Mouse (Mus musculus) naive thymus-derived CD4-positive, alpha-beta T cell, adult 2 months (primary cell): ENCODE measurements around the gene Rbfox3.
A peak's percentile ranks its signal among the peaks of the same experiment; 100 is the strongest.

Experiments used
- DNase-seq: peaks from one replicate; pipeline ENCODE4 v3.0.0-alpha.2; 2011; ENCODE audit warnings: low read depth

Rbfox3 gene

DNA sequence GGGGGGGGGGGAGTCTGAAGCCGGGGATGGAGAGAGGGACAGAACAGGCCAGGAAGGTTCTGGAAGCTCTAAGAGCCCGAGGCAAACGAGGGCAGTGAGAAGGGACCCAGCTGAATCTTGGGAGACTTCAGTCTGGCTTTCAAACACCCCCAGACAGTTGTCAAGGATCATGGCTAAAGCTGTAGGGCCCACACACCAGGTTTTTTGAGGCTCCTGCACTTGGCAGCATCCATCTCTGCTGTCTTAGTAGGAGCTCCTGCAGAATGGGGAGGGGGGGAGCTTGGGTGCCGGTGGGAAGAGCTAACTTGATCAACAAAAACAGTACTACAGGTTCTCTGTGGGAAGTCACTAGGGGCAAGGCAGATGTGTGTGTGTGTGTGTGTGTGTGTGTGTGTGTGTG lies 358.9 kb downstream of the Rbfox3 start:
- no peak for DNase-seq

DNA sequence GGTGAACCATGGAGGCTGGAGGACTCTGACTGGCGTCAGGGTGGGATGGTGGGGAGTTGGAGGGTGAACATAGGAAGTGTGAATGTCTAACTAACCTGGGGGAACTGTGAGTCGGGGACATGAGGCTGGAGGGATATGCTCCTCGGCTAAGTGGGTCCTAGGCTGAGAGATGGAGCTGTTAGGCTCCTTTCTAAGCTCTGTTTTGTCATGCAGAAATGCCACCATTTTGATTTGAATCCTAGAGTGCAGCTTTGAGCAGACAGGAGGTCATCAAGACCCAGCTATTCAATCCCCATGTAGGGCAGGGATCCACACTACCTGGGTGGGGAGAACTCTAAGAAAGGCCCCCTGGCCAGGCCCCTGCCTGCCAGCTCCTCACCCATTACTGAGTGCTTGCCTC lies 359.7 kb downstream of the Rbfox3 start:
- DNase-seq = no peak

- no peak for DNase-seq
Measured at GRCm38 (mm10) chr11:118550773-118551520, 360.4 kb downstream of the Rbfox3 start.

- no peak for DNase-seq
Measured at GRCm38 (mm10) chr11:118548242-118548641, 363.2 kb downstream of the Rbfox3 start.

DNA sequence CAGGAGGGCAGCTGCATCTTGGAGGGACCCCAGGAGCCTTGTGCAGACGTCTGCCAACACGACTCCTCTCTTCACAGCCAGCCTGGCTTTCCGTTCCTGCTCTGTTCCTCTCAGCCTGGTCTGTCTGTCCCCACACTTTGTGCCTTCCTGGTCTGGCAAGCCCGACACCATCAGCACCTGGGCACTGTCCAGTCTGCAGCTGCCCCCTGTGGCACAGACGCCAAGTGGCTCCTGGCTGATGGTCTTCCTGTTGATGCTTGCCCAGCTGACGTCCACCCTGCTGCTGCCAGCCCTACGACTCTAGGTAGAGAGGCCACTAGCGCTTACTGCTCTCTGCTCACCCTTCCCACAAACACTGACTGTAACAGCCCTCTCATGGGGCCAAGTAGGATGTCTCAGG lies 365.1 kb downstream of the Rbfox3 start:
- no peak for DNase-seq

DNA sequence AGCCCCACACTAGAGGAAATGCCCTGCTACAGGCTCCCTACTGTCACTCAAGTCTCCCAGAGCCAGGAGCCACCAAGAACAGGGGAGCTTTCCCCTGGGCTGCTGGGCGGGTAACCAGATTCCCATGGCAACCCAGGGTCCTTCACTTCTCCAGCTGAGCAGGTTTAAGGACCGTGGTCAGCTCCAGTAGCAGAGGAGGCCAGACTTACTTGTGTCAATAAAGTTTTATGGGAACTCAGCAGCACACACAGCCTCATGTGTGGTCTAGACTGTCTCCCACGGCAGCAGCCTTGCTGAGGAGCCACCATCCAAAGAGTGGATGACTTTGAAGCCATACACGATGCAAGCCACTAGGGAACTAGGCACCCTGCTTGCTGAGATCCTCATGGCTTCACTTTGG lies 365.7 kb downstream of the Rbfox3 start:
- DNase-seq = no peak

DNA sequence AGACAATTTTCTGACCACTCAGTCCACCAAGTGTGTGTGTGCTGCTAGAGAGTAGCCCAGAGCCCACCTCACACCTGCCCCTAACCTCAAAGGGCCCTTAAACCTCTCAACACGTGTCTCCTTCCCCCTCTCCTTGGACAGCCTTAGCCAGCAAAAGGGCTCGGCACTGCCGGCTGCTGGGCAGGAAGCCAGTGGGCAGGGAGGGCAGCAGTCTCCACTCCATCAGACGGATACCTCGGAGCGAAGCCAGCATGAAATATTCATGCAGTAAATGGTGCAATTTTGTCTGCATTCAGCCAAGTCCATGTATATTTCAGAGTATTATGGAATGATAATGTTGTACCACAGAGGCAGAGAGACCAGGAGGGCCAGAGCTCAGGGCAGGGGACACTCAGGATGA lies 366.8 kb downstream of the Rbfox3 start:
- no peak for DNase-seq

GRCm38 (mm10) chr11:118542906-118543305 lies 368.5 kb downstream of the Rbfox3 start:
- DNase-seq = no peak

GRCm38 (mm10) chr11:118540411-118541026 lies 370.9 kb downstream of the Rbfox3 start:
- no peak for DNase-seq

DNA sequence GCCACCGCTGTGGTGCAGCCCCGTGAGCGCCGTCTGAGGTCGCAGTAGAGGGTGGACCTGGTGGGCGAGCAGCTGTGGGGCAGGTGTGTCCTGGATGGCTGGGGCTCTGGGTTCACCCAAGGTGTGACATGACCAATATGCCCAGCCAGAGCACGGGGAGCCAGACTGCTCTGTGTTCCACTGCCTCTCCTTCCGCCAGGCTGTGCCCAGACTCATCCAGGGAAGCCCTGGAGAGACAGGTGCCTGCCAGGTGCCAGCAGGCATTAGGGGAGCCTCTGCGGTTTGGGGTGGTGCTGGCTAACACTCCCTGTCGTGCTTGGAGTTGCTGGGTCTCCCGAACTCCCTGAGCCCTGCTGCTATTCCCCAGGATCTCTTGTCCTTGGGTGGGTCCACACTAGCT lies 373.4 kb downstream of the Rbfox3 start:
- DNase-seq = no peak

GRCm38 (mm10) chr11:118534382-118535092 lies 376.9 kb downstream of the Rbfox3 start:
- DNase-seq = no peak

- DNase-seq = no peak
Measured at GRCm38 (mm10) chr11:118530313-118530712, 381.1 kb downstream of the Rbfox3 start.

DNA sequence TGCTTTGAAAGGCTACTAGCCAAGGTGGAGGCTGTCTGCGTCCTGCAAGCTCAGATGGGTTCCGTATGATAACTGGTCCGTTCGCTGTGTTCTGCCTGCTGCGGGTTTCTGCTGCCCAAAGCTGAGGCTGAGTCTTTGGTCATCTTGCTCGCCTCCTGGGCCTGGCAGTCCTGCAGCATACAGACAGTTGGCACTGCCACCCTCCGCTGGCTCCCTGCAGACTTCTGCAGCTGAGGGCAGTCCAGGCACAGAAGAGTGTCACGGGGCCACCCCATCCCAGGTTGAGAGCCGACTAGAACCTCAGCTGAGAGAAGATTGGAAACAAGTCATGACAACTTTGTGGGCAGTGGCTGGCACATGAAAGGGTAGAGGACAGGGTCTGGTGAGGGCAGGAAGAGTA lies 382.6 kb downstream of the Rbfox3 start:
- no peak for DNase-seq

DNA sequence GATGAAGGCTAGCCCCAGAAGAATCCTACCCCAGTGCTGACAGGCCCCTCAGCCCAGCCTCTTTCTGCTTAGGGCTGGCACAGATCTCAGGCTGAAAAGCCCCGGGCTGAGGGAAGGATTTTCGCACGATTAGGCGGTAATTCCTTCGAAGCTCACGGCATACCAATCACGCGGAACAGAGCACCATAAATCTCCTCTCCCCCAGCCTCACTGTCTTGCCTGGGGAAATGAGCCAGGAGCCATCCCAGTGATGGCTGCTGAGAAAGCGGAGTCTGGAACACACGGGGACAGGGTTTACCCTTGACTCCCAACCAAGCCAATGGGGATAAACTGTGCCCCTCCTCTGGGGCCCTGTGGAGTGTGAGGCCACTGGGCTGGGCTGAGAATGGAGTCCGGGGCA lies 386.3 kb downstream of the Rbfox3 start:
- DNase-seq = no peak

DNA sequence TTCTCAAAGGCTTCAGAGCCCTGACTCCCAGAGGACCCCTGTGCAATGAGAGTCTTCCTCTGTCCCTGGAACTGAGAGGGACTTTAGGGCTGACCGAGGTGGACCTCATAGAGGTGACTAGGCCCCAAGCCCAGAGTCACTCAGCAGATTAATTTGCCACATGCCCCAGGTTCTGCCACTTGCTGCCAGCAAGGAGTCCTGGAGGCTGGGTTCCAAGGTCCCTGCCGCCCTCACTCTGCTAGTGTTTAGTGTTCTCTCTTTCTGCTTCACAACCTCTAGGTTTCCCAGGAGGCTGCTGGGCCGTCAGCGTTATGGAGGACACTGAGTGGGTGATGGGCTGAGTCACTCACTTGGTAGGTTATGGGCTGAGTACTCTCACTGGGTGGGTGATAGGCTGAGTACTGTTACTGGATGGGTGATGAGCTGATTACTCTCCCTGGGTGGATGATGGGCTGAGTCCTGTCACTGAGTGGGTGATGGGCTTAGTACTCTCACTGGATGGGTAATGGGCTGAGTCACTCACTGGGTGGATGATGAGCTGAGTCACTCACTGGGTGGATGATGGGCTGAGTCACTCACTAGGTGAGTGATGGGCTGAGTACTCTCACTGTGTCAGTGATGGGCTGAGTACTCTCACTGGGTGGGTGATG lies 387.8 kb downstream of the Rbfox3 start:
- DNase-seq = no peak

- DNase-seq = no peak
Measured at GRCm38 (mm10) chr11:118520932-118521331, 390.5 kb downstream of the Rbfox3 start.

DNA sequence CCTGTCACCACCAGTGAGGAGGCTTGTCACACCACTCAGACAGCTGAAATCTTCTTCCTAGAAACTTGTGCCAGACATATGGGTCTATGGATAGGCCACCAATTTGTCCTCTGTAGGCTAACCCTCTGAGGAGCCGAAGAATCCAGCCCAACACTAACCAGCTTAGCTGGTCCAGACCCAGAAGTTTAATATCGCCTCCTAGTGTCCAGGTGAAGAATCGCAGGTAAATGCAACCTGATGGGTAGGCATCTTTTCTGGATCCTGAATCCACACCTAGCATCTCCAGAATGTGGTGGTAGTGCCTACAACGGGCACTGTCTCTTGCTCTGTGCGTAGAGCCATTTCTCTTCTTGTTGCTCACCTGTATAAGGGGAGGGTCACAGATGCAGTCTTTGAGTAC lies 391.1 kb downstream of the Rbfox3 start:
- peak; percentile 48 for DNase-seq

- no peak for DNase-seq
Measured at GRCm38 (mm10) chr11:118518743-118519142, 392.7 kb downstream of the Rbfox3 start.

GRCm38 (mm10) chr11:118517924-118518323 lies 393.5 kb downstream of the Rbfox3 start:
- no peak for DNase-seq

- DNase-seq = no peak
Measured at GRCm38 (mm10) chr11:118512257-118512910, 399.0 kb downstream of the Rbfox3 start.

DNA sequence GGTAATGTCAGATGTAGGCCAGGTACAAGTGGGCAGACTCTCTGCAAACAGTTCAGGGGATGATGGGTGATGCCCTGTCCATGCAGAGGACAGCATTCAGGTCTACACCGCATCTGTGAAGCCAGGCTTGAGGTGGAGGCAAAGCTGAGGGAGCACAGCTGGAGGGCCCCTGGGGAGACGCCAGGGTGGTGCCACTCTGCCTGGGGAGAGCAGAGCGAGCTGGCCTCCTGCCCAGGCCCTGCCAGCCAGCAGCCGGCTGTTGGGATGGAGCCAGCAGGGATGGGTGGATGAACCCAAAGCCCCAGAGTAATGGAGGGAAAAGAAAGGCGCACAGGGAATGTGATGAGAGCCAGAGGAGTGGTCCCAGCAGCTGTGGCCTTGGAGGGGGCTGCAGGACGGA lies 399.5 kb downstream of the Rbfox3 start:
- DNase-seq = no peak

- DNase-seq = no peak
Measured at GRCm38 (mm10) chr11:118508341-118508740, 403.1 kb downstream of the Rbfox3 start.
